Mouse (Mus musculus): ENCODE measurements around the gene Efcab6. TPM values are rescaled to one million over a fixed set of nuclear protein-coding genes. Genes with fewer than 3 reads are reported as not detected.

The Efcab6 gene
- polyA plus RNA-seq, 1 experiment from 2014 or later: 0.22 TPM

GRCm38 (mm10) chr15:84052390-84052789 is 12.8 kb downstream of the Efcab6 start:
- Histone ChIP-seq H3K4me3 (replicated peaks; ENCODE audit: low read depth, low read length) (no peak overlapping the region), H3K4me1 (ENCODE audit: control insufficient read depth, insufficient read depth, low read length) (no peaks in the 10 kb centered on the region), H3K9me3 (ENCODE audit: control insufficient read depth, low read length) (no peaks in the 10 kb centered on the region), H3K36me3 (ENCODE audit: control insufficient read depth, insufficient read depth, low read length) (no peaks in the 10 kb centered on the region), H3K27ac (replicated peaks; ENCODE audit: low read depth, low read length) (no peak overlapping the region), H3K9ac (replicated peaks; ENCODE audit: low read length) (no peak overlapping the region), H3K27me3 (ENCODE audit: control insufficient read depth, insufficient read depth, low read length) (no peaks in the 10 kb centered on the region), H3K4me2 (ENCODE audit: low read length) (no peak overlapping the region)
- WGBS: 85% methylated on average over 9 of the region's 9 CpGs
- DNase-seq (no peak), ATAC-seq (ENCODE audit: low FRiP score, low TSS enrichment) (no peak)

DNA sequence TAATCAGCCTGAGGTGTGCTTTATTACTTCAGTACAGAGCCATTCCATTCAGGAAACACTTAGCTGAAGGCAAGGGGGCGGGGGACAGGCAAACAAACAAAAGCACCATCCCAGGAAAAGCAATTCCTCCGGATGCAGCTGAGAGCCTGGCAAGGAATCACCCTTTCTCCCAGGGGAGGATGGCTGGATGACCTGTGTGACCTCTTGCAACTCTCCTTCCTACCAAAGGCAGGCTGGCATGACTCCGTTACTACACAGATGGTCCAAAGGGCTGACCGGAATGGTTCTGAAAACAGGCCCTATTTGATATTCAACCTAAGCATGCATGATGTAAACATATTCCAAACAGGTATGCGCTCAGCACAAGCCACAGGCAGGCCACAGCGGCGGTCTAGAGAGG is 15.6 kb downstream of the Efcab6 start:
- DNase-seq: no peak
- no peak overlapping the region for H3K4me2 ChIP-seq (ENCODE audit: low read length)
- H3K36me3 ChIP-seq (ENCODE audit: control insufficient read depth, insufficient read depth, low read length): no peaks in the 10 kb centered on the region
- H3K4me3 ChIP-seq (replicated peaks; ENCODE audit: low read depth, low read length): no peak overlapping the region
- WGBS: 68% methylated on average over 7 of the region's 7 CpGs
- H3K9me3 ChIP-seq (ENCODE audit: control insufficient read depth, low read length): no peaks in the 10 kb centered on the region
- H3K4me1 ChIP-seq (ENCODE audit: control insufficient read depth, insufficient read depth, low read length): no peaks in the 10 kb centered on the region
- no peak overlapping the region for H3K27ac ChIP-seq (replicated peaks; ENCODE audit: low read depth, low read length)
- no peaks in the 10 kb centered on the region for H3K27me3 ChIP-seq (ENCODE audit: control insufficient read depth, insufficient read depth, low read length)
- ATAC-seq (ENCODE audit: low FRiP score, low TSS enrichment): no peak
- H3K9ac ChIP-seq (replicated peaks; ENCODE audit: low read length): no peak overlapping the region

GRCm38 (mm10) chr15:84045562-84045961 is 19.6 kb downstream of the Efcab6 start:
- ATAC-seq (ENCODE audit: low FRiP score, low TSS enrichment): no peak
- Histone ChIP-seq H3K9ac (replicated peaks; ENCODE audit: low read length) (no peak overlapping the region), H3K9me3 (ENCODE audit: control insufficient read depth, low read length) (no peaks in the 10 kb centered on the region), H3K27ac (replicated peaks; ENCODE audit: low read depth, low read length) (no peak overlapping the region), H3K27me3 (ENCODE audit: control insufficient read depth, insufficient read depth, low read length) (no peaks in the 10 kb centered on the region), H3K4me1 (ENCODE audit: control insufficient read depth, insufficient read depth, low read length) (no peaks in the 10 kb centered on the region), H3K36me3 (ENCODE audit: control insufficient read depth, insufficient read depth, low read length) (no peaks in the 10 kb centered on the region), H3K4me3 (replicated peaks; ENCODE audit: low read depth, low read length) (no peak overlapping the region), H3K4me2 (ENCODE audit: low read length) (no peak overlapping the region)
- 93% methylated on average over 6 of the region's 6 CpGs for WGBS
- DNase-seq: no peak

DNA sequence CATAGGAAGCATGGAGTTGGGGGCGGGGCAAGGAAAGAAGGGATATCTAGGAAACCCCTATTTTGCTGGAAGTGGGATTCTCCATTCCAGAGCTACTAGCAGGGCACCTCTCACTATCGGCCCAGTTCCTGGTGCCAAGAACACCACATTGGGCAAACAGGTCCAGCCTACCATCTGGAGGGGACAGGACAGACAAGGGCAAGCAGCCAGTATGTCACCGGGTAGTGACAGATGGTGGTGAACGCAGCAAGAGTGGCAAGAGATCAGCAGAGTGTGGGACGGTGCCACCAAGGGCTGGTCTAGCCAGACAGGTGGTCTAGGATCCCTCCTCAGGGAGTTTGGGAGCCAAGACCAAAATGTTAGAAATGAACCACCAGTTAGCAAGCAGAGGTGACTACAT is 28.1 kb downstream of the Efcab6 start:
- DNase-seq: no peak
- WGBS: 91% methylated on average over 5 of the region's 5 CpGs

DNA sequence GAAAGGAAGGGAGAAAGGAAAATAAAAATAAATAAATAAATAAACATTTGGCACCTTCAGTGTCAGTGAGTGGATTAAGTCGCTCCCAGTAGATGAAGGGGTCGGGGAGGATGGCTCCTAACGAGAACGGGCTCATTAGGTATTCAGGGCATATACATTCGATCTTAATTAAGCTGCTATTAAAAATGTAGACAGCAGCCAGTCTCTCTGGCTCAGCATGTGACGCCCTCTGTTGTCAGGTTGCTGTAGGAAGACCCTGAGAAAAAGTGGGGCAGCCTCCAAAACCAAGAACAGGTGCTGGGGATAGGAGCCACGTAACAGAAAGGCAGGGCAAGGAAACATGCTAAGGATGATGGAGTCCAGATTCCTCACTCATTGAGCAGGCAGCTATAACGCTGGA is 39.5 kb downstream of the Efcab6 start:
- Histone ChIP-seq H3K4me3 (replicated peaks; ENCODE audit: low read depth, low read length) (no peak overlapping the region), H3K9me3 (ENCODE audit: control insufficient read depth, low read length) (no peaks in the 10 kb centered on the region), H3K36me3 (ENCODE audit: control insufficient read depth, insufficient read depth, low read length) (no peaks in the 10 kb centered on the region), H3K27me3 (ENCODE audit: control insufficient read depth, insufficient read depth, low read length) (no peaks in the 10 kb centered on the region), H3K9ac (replicated peaks; ENCODE audit: low read length) (no peak overlapping the region), H3K27ac (replicated peaks; ENCODE audit: low read depth, low read length) (no peak overlapping the region), H3K4me2 (ENCODE audit: low read length) (no peak overlapping the region), H3K4me1 (ENCODE audit: control insufficient read depth, insufficient read depth, low read length) (no peaks in the 10 kb centered on the region; the same call in 1 of the 2 replicates)
- DNase-seq (peak; percentile 28), ATAC-seq (ENCODE audit: low FRiP score, low TSS enrichment) (no peak)
- WGBS: 68% methylated on average over 8 of the region's 8 CpGs

More for the DNA sequence above, 28.1 kb downstream of the Efcab6 start:
- no peak overlapping the region for H3K4me2 ChIP-seq (ENCODE audit: low read length)
- H3K4me3 ChIP-seq (replicated peaks; ENCODE audit: low read depth, low read length): no peak overlapping the region
- H3K36me3 ChIP-seq (ENCODE audit: control insufficient read depth, insufficient read depth, low read length): no peaks in the 10 kb centered on the region
- no peak overlapping the region for H3K27ac ChIP-seq (replicated peaks; ENCODE audit: low read depth, low read length)
- no peak for ATAC-seq (ENCODE audit: low FRiP score, low TSS enrichment)
- no peaks in the 10 kb centered on the region for H3K9me3 ChIP-seq (ENCODE audit: control insufficient read depth, low read length)
- no peak overlapping the region for H3K9ac ChIP-seq (replicated peaks; ENCODE audit: low read length)
- no peaks in the 10 kb centered on the region for H3K27me3 ChIP-seq (ENCODE audit: control insufficient read depth, insufficient read depth, low read length)
- H3K4me1 ChIP-seq (ENCODE audit: control insufficient read depth, insufficient read depth, low read length): no peaks in the 10 kb centered on the region

DNA sequence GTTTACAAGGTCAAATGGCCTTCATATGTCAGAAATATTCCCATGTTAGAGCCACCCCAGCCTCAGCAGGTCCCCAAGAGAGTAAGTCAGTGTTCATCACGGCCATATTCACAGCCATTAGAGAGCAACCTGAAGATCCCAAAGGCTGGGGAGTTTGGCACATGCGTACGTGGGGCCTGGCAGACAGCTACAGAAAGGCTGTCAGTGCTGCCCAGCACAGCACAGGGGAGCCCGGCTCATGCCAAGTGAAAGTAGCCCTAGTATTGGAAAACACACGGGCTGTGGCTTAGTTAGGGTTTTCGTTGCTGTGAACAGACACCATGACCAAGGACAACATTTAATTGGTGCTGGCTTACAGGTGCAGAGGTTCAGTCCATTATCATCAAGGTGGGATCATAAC is 40.3 kb downstream of the Efcab6 start:
- 85% methylated on average over 6 of the region's 6 CpGs for WGBS
- 0 out of 2 replicates have a peak, but pooled peaks cover 3% of the 10 kb centered on the region for H3K9me3 ChIP-seq (ENCODE audit: control insufficient read depth, low read length)
- no peak overlapping the region for H3K9ac ChIP-seq (replicated peaks; ENCODE audit: low read length)
- no peaks in the 10 kb centered on the region; the same call in 1 of the 2 replicates for H3K4me1 ChIP-seq (ENCODE audit: control insufficient read depth, insufficient read depth, low read length)
- H3K27ac ChIP-seq (replicated peaks; ENCODE audit: low read depth, low read length): no peak overlapping the region
- no peaks in the 10 kb centered on the region for H3K27me3 ChIP-seq (ENCODE audit: control insufficient read depth, insufficient read depth, low read length)
- no peak overlapping the region for H3K4me2 ChIP-seq (ENCODE audit: low read length)
- no peaks in the 10 kb centered on the region for H3K36me3 ChIP-seq (ENCODE audit: control insufficient read depth, insufficient read depth, low read length)
- no peak overlapping the region for H3K4me3 ChIP-seq (replicated peaks; ENCODE audit: low read depth, low read length)
- ATAC-seq (ENCODE audit: low FRiP score, low TSS enrichment) (no peak), DNase-seq (no peak)

- Histone ChIP-seq H3K9ac (replicated peaks; ENCODE audit: low read length) (no peak overlapping the region), H3K27me3 (ENCODE audit: control insufficient read depth, insufficient read depth, low read length) (no peaks in the 10 kb centered on the region), H3K4me2 (ENCODE audit: low read length) (no peak overlapping the region), H3K36me3 (ENCODE audit: control insufficient read depth, insufficient read depth, low read length) (no peaks in the 10 kb centered on the region), H3K27ac (replicated peaks; ENCODE audit: low read depth, low read length) (no peak overlapping the region), H3K9me3 (ENCODE audit: control insufficient read depth, low read length) (no peaks in the 10 kb centered on the region), H3K4me3 (replicated peaks; ENCODE audit: low read depth, low read length) (no peak overlapping the region), H3K4me1 (ENCODE audit: control insufficient read depth, insufficient read depth, low read length) (no peaks in the 10 kb centered on the region)
- ATAC-seq (ENCODE audit: low FRiP score, low TSS enrichment): no peak
- WGBS: 60% methylated on average over 17 of the region's 17 CpGs
- no peak for DNase-seq
Measured at GRCm38 (mm10) chr15:84009366-84010083, 55.7 kb downstream of the Efcab6 start.

DNA sequence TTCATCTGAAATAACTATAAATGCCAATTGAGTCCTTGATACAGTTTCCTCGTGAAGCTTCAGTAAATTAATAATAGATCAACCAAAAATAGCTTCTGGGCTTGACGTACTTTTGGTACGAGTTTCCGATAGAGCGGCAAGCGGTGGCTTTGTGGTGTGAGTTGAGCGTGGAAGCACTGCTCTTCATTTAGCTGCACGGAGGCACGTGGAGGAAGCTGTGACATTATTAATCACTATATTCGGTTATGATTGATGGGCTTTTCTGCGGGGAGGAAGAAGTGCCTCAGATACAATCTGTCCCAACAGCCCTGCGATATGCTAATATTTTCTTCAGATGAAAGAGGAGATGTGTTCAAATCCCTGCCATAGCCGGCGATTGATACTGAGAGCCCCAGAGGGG is 60.9 kb downstream of the Efcab6 start:
- no peak overlapping the region for H3K9ac ChIP-seq (replicated peaks; ENCODE audit: low read length)
- no peak overlapping the region for H3K4me2 ChIP-seq (ENCODE audit: low read length)
- ATAC-seq (ENCODE audit: low FRiP score, low TSS enrichment) (no peak), DNase-seq (no peak)
- no peaks in the 10 kb centered on the region for H3K36me3 ChIP-seq (ENCODE audit: control insufficient read depth, insufficient read depth, low read length)
- H3K27me3 ChIP-seq (ENCODE audit: control insufficient read depth, insufficient read depth, low read length): no peaks in the 10 kb centered on the region
- H3K4me1 ChIP-seq (ENCODE audit: control insufficient read depth, insufficient read depth, low read length): no peaks in the 10 kb centered on the region
- 89% methylated on average over 14 of the region's 14 CpGs for WGBS
- H3K4me3 ChIP-seq (replicated peaks; ENCODE audit: low read depth, low read length): no peak overlapping the region
- no peaks in the 10 kb centered on the region for H3K9me3 ChIP-seq (ENCODE audit: control insufficient read depth, low read length)
- no peak overlapping the region for H3K27ac ChIP-seq (replicated peaks; ENCODE audit: low read depth, low read length)

GRCm38 (mm10) chr15:83999071-83999470 is 66.1 kb downstream of the Efcab6 start:
- peaks cover 3% of the 10 kb centered on the region; the same call in 1 of the 2 replicates for H3K4me1 ChIP-seq (ENCODE audit: control insufficient read depth, insufficient read depth, low read length)
- no peak overlapping the region for H3K27ac ChIP-seq (replicated peaks; ENCODE audit: low read depth, low read length)
- ATAC-seq (ENCODE audit: low FRiP score, low TSS enrichment): no peak
- no peak overlapping the region for H3K9ac ChIP-seq (replicated peaks; ENCODE audit: low read length)
- H3K27me3 ChIP-seq (ENCODE audit: control insufficient read depth, insufficient read depth, low read length): no peaks in the 10 kb centered on the region
- no peaks in the 10 kb centered on the region for H3K9me3 ChIP-seq (ENCODE audit: control insufficient read depth, low read length)
- DNase-seq: no peak
- no peaks in the 10 kb centered on the region for H3K36me3 ChIP-seq (ENCODE audit: control insufficient read depth, insufficient read depth, low read length)
- H3K4me2 ChIP-seq (ENCODE audit: low read length): no peak overlapping the region
- H3K4me3 ChIP-seq (replicated peaks; ENCODE audit: low read depth, low read length): no peak overlapping the region
- WGBS: 84% methylated on average over 3 of the region's 3 CpGs

Data from midbrain, embryonic 14.5 days (tissue).